Mouse (Mus musculus): Measurements from ENCODE around the gene Olfr690. TPM values are rescaled to one million over a fixed set of nuclear protein-coding genes. Genes with fewer than 3 reads are reported as not detected.
"Not testable (repeated sequence)": the region's sequence is repeated elsewhere in the genome, so short reads cannot be mapped to it uniquely, and the experiment has no call there.

The Olfr690 gene
- total and polyA plus RNA-seq, 2 experiments from 2014 or later: 0.10 TPM; not detected in 1

DNA sequence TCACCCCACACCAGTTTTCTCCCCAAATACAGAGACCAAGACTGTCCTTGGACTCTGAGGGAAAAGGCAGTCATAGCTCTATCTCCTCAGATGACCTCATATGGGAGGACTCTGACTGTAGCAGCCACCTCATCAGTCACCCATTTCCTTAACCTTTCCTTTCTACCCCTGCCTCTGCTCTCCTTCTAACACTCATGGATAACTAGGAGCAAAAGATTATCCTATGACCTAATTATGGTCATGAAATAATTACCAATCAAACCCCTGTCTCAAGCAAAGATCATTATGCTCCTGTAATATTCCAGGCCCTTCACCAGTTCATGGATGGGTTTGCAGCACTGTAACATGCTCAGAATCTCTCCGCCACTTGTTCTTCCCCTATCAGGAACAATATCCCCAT lies 34.0 kb upstream of the Olfr690 start, which contains the start of gene Olfr692:
Gene Olfr692, plus strand, starts transcription at position 301 of the 400 bp plus-strand sequence.
- ATAC-seq: no peak
- no peak for TF ChIP-seq CTCF (IDR thresholded peaks at IDR 0.05; ENCODE audit: low read depth)
- Histone ChIP-seq H3K9me3 (ENCODE audit: low read length) (no peaks in the 10 kb centered on the region), H3K27me3 (ENCODE audit: insufficient read depth, low read length) (no peaks in the 10 kb centered on the region), H3K4me1 (ENCODE audit: insufficient read depth) (no peaks in the 10 kb centered on the region), H3K36me3 (ENCODE audit: insufficient read depth) (no peaks in the 10 kb centered on the region; the same call in 1 of the 2 replicates), H3K27ac (ENCODE audit: low read depth, low read length) (no peak within 1 kb of the TSS), H3K4me3 (ENCODE audit: low read depth, low read length) (no peak within 1 kb of the TSS), H3K9ac (no peak within 1 kb of the TSS), H3K4me2 (ENCODE audit: low read depth) (no peak within 1 kb of the TSS)
- DNase-seq: no peak
- WGBS: 100% methylated on average over 1 of the region's 1 CpGs

DNA sequence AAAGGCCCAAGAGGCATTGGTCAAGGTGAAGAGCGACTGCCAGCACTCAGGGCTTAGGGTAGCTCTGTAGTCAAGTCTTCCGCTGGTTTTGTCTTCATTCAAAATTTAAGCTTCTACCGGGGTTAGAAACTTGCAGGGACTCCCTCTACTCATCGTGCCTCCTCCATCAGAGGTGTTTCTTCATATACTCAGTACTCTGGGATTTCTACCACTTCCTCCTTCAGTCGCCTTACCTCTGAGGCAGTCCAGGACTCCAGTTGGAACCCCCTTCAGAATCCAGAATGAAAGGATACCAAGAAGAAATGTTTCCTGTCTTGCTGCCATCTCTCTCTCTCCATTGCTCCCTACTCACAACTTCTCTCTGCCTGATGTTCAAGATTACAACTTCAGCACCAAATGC lies 33.4 kb upstream of the Olfr690 start:
- H3K27me3 ChIP-seq (ENCODE audit: insufficient read depth, low read length): no peaks in the 10 kb centered on the region
- no peak for DNase-seq
- H3K27ac ChIP-seq (ENCODE audit: low read depth, low read length): no peak overlapping the region
- no peak overlapping the region for H3K9ac ChIP-seq
- WGBS: 92% methylated on average over 5 of the region's 5 CpGs
- TF ChIP-seq CTCF (IDR thresholded peaks at IDR 0.05; ENCODE audit: low read depth): no peak
- no peaks in the 10 kb centered on the region for H3K4me1 ChIP-seq (ENCODE audit: insufficient read depth)
- no peaks in the 10 kb centered on the region; the same call in 1 of the 2 replicates for H3K36me3 ChIP-seq (ENCODE audit: insufficient read depth)
- no peak for ATAC-seq
- H3K9me3 ChIP-seq (ENCODE audit: low read length): no peaks in the 10 kb centered on the region
- H3K4me3 ChIP-seq (ENCODE audit: low read depth, low read length): no peak overlapping the region
- no peak overlapping the region for H3K4me2 ChIP-seq (ENCODE audit: low read depth)

DNA sequence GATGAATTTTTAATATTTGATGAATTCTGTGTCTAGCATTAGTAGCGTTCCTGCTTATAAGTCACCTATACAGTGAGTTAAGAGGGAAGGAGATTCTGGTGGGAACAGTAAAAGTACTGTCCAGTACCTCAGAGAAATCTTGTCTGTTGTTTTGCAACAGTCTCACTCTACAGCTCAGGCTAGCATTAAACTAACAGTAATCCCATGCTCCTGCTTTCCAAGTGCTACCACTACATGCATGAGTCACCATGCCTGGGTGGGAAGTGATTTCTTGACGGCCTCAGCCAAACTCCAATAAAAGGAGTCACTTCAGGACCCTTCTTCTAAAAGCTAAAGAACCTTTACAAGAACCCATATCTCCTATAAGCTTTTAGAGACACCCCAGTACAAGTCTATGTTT lies 27.8 kb upstream of the Olfr690 start:
- DNase-seq (no peak), ATAC-seq (no peak)
- Histone ChIP-seq H3K4me2 (ENCODE audit: low read depth) (no peak overlapping the region), H3K27ac (ENCODE audit: low read depth, low read length) (no peak overlapping the region), H3K36me3 (ENCODE audit: insufficient read depth) (no peaks in the 10 kb centered on the region), H3K9ac (no peak overlapping the region), H3K4me1 (ENCODE audit: insufficient read depth) (no peaks in the 10 kb centered on the region), H3K27me3 (ENCODE audit: insufficient read depth, low read length) (no peaks in the 10 kb centered on the region), H3K9me3 (ENCODE audit: low read length) (no peaks in the 10 kb centered on the region), H3K4me3 (ENCODE audit: low read depth, low read length) (no peak overlapping the region)
- TF ChIP-seq CTCF (IDR thresholded peaks at IDR 0.05; ENCODE audit: low read depth): no peak
- WGBS: 90% methylated on average over 2 of the region's 2 CpGs

DNA sequence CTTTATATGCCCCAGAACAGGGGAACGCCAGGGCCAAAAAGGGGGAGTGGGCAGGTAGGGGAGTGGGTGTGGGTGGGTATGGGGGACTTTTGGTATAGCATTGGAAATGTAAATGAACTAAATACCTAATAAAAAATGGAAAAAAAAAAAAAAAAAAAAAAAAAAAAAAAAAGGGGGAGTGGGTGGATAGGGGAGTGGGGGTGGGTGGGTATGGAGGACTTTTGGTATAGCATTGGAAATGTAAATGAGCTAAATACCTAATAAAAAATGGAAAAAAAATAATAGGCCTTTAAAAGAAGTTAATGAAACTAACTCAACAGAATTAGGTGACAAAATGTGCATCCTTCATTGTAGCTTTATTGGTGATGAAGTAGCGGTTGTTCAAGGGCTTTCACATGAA lies 22.6 kb upstream of the Olfr690 start:
- not testable (repeated sequence) for H3K9ac ChIP-seq; H3K27me3 ChIP-seq (ENCODE audit: insufficient read depth, low read length); H3K27ac ChIP-seq (ENCODE audit: low read depth, low read length); DNase-seq; H3K9me3 ChIP-seq (ENCODE audit: low read length); H3K36me3 ChIP-seq (ENCODE audit: insufficient read depth); H3K4me2 ChIP-seq (ENCODE audit: low read depth); H3K4me3 ChIP-seq (ENCODE audit: low read depth, low read length); ATAC-seq; H3K4me1 ChIP-seq (ENCODE audit: insufficient read depth)
- WGBS: 100% methylated on average over 1 of the region's 2 CpGs

DNA sequence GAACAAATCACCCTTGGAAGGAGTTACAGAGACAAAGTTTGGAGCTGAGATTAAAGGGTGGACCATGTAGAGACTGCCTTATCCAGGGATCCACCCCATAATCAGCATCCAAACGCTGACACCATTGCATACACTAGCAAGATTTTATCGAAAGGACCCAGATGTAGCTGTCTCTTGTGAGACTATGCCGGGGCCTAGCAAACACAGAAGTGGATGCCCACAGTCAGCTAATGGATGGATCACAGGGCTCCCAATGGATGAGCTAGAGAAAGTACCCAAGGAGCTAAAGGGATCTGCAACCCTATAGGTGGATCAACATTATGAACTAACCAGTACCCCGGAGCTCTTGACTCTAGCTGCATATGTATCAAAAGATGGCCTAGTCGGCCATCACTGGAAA lies 22.2 kb upstream of the Olfr690 start:
- not testable (repeated sequence) for H3K27ac ChIP-seq (ENCODE audit: low read depth, low read length); ATAC-seq; H3K9ac ChIP-seq; H3K4me1 ChIP-seq (ENCODE audit: insufficient read depth); H3K9me3 ChIP-seq (ENCODE audit: low read length); H3K27me3 ChIP-seq (ENCODE audit: insufficient read depth, low read length); H3K4me2 ChIP-seq (ENCODE audit: low read depth); DNase-seq; H3K36me3 ChIP-seq (ENCODE audit: insufficient read depth); H3K4me3 ChIP-seq (ENCODE audit: low read depth, low read length)
- WGBS: no CpG with 5 or more reads among the region's 5 CpGs

DNA sequence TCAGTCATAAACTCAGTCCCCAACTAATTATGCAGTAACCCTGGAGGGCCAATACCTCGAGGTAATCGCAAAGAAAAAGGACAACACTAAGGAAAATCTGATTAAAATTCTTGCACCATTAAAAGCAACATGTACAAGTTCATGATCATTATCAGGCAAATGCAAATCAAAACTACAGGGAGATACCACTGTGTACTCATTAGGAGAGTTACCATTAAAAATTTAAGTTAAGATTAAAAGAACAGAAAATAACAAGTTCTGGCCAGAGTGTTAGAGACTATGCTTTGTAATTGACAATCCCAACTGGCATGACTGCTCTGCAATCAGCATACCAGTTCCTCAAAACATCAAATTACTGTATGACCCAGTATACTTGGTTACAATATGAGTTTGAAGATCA lies 8.8 kb upstream of the Olfr690 start:
- no peaks in the 10 kb centered on the region for H3K36me3 ChIP-seq (ENCODE audit: insufficient read depth)
- H3K27me3 ChIP-seq (ENCODE audit: insufficient read depth, low read length): no peaks in the 10 kb centered on the region
- no peak overlapping the region for H3K27ac ChIP-seq (ENCODE audit: low read depth, low read length)
- no peak for TF ChIP-seq CTCF (IDR thresholded peaks at IDR 0.05; ENCODE audit: low read depth)
- H3K9ac ChIP-seq: no peak overlapping the region
- H3K4me2 ChIP-seq (ENCODE audit: low read depth): no peak overlapping the region
- ATAC-seq (no peak), DNase-seq (no peak)
- H3K4me1 ChIP-seq (ENCODE audit: insufficient read depth): no peaks in the 10 kb centered on the region
- no peaks in the 10 kb centered on the region for H3K9me3 ChIP-seq (ENCODE audit: low read length)
- WGBS: 66% methylated on average over 2 of the region's 2 CpGs
- no peak overlapping the region for H3K4me3 ChIP-seq (ENCODE audit: low read depth, low read length)

DNA sequence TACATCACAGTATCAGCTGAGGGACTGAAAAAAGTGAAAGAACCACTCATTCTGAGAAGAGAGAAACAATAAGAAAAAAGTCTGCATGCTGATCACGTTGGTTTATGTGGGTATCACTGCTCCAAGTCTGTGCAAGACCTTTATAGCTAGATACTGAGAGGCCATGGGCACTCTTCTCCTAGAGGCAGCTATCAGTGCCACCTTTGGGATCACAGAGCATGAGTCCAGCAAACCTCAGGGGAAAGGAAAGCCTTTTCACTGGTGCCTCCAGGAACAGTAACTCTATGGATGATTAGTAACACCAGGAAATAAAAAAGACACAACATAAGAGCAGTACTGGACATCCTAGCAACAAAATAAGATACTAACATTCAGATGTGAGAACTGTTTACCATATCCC lies 8.3 kb upstream of the Olfr690 start, which contains the start of gene Olfr691:
Gene Olfr691, minus strand, starts transcription at position 101 of the 400 bp plus-strand sequence.
- Histone ChIP-seq H3K36me3 (ENCODE audit: insufficient read depth) (no peaks in the 10 kb centered on the region), H3K4me3 (ENCODE audit: low read depth, low read length) (no peak within 1 kb of the TSS), H3K27me3 (ENCODE audit: insufficient read depth, low read length) (no peaks in the 10 kb centered on the region), H3K4me1 (ENCODE audit: insufficient read depth) (no peaks in the 10 kb centered on the region), H3K27ac (ENCODE audit: low read depth, low read length) (no peak within 1 kb of the TSS), H3K9ac (no peak within 1 kb of the TSS), H3K4me2 (ENCODE audit: low read depth) (no peak within 1 kb of the TSS), H3K9me3 (ENCODE audit: low read length) (no peaks in the 10 kb centered on the region)
- 58% methylated on average over 1 of the region's 1 CpGs for WGBS
- no peak for TF ChIP-seq CTCF (IDR thresholded peaks at IDR 0.05; ENCODE audit: low read depth)
- ATAC-seq: no peak
- DNase-seq: no peak

DNA sequence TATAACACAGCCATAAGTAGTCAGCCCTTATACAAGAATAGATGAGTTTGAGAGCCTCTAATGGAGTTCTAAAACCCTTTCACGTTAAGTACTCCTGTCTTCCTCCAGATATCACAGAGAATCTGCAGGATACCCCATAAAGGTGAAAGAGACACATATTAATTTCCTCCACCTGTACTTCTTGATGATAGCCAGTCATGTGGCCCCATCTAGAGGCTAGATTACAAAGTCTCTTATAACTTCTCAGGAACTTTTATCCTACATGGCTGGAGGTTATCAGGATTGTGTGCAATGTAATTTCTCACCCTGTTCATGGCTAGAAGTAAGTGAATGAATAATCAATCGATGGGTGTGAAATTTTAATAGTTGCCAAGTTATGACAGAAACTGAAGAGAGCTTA lies 8.6 kb downstream of the Olfr690 start:
- H3K4me2 ChIP-seq (ENCODE audit: low read depth): no peak overlapping the region
- H3K27ac ChIP-seq (ENCODE audit: low read depth, low read length): no peak overlapping the region
- H3K36me3 ChIP-seq (ENCODE audit: insufficient read depth): no peaks in the 10 kb centered on the region
- no peak for ATAC-seq
- no peaks in the 10 kb centered on the region for H3K27me3 ChIP-seq (ENCODE audit: insufficient read depth, low read length)
- H3K9me3 ChIP-seq (ENCODE audit: low read length): no peaks in the 10 kb centered on the region
- H3K9ac ChIP-seq: no peak overlapping the region
- H3K4me1 ChIP-seq (ENCODE audit: insufficient read depth): no peaks in the 10 kb centered on the region
- H3K4me3 ChIP-seq (ENCODE audit: low read depth, low read length): no peak overlapping the region
- no peak for DNase-seq
- 76% methylated on average over 2 of the region's 2 CpGs for WGBS
- no peak for TF ChIP-seq CTCF (IDR thresholded peaks at IDR 0.05; ENCODE audit: low read depth)
